Mouse (Mus musculus) liver, postnatal 0 days (tissue): ENCODE data around the gene Col15a1. TPM values are rescaled to one million over a fixed set of nuclear protein-coding genes. Genes with fewer than 3 reads are reported as not detected.

Experiments
- ATAC-seq: fragments of 200-750 bp; cut with Nextera tagmentation; 2 replicates; pipeline ENCODE4 v1.8.0; 2017; ENCODE audit warnings: mild to moderate bottlenecking, moderate library complexity
- DNase-seq: peaks from one replicate; pipeline ENCODE4 v3.0.0-alpha.2; 2016
- H3K27ac ChIP-seq: fragments of 300-500 bp; sonication (generic); 2 replicates; pipeline ENCODE4 v1.5.1; 2014; ENCODE audit warnings: antibody characterized with exemption, moderate library complexity, mild to moderate bottlenecking, low read depth
- H3K27me3 ChIP-seq: fragments of 300-500 bp; sonication (generic); 2 replicates; pipeline ENCODE4 v1.6.1; 2014; ENCODE audit warnings: low read length, control low read depth, mixed read lengths; ENCODE audit not compliant: insufficient read depth
- H3K36me3 ChIP-seq: fragments of 300-500 bp; sonication (generic); replicated peaks from 2 replicates; pipeline ENCODE4 v1.6.1; 2014; ENCODE audit warnings: mild to moderate bottlenecking, control low read depth, low read length, moderate library complexity, mixed read lengths; ENCODE audit not compliant: insufficient read depth
- H3K4me1 ChIP-seq: fragments of 300-500 bp; sonication (generic); 2 replicates; pipeline ENCODE4 v1.6.1; 2014; ENCODE audit warnings: antibody characterized with exemption, mild to moderate bottlenecking, control low read depth; ENCODE audit not compliant: insufficient read depth
- H3K4me2 ChIP-seq: fragments of 300-500 bp; sonication (generic); 2 replicates; pipeline ENCODE4 v1.6.1; 2014; ENCODE audit warnings: low read depth, mild to moderate bottlenecking, low read length, moderate library complexity, mixed read lengths
- H3K4me3 ChIP-seq: fragments of 300-500 bp; sonication (generic); 2 replicates; pipeline ENCODE4 v1.5.1; 2014; ENCODE audit warnings: low read depth, low read length
- H3K9ac ChIP-seq: fragments of 300-500 bp; sonication (generic); replicated peaks from 2 replicates; pipeline ENCODE4 v1.6.1; 2014; ENCODE audit warnings: mild to moderate bottlenecking, moderate library complexity
- H3K9me3 ChIP-seq: fragments of 300-500 bp; sonication (generic); 2 replicates; pipeline ENCODE4 v1.6.1; 2016; ENCODE audit warnings: mild to moderate bottlenecking, control low read depth, low read length, mixed read lengths
- CTCF ChIP-seq: sonication (generic); IDR thresholded peaks from 2 replicates; pipeline ENCODE4 v1.5.1; 2016; ENCODE audit warnings: antibody characterized with exemption, low read depth
- EP300 ChIP-seq: IDR thresholded peaks from 2 replicates; pipeline ENCODE4 v1.6.1; 2016; ENCODE audit warnings: antibody characterized with exemption, low read depth, mild to moderate bottlenecking
- WGBS: fragments of 180-500 bp; shearing (Covaris S2); extraction: QIAGEN DNeasy Blood & Tissue Kit; methylation state at CpG from one replicate; pipeline ENCODE4 v1.1.7; 2014; ENCODE audit not compliant: insufficient replicate concordance; 5-methylcytosine and 5-hydroxymethylcytosine counted together
- polyA plus RNA-seq: library from polyadenylated mRNA; unstranded; fragments of >200 nt; fragmentation: Nextera tagmentation; extraction: Ambion mirVana; gene quantifications from 2 replicates; pipeline ENCODE4 v1.2.1, GENCODE M21; 2015

Col15a1 gene
- polyA plus RNA-seq, 1 experiment from 2014 or later, result 0.28 TPM

DNA sequence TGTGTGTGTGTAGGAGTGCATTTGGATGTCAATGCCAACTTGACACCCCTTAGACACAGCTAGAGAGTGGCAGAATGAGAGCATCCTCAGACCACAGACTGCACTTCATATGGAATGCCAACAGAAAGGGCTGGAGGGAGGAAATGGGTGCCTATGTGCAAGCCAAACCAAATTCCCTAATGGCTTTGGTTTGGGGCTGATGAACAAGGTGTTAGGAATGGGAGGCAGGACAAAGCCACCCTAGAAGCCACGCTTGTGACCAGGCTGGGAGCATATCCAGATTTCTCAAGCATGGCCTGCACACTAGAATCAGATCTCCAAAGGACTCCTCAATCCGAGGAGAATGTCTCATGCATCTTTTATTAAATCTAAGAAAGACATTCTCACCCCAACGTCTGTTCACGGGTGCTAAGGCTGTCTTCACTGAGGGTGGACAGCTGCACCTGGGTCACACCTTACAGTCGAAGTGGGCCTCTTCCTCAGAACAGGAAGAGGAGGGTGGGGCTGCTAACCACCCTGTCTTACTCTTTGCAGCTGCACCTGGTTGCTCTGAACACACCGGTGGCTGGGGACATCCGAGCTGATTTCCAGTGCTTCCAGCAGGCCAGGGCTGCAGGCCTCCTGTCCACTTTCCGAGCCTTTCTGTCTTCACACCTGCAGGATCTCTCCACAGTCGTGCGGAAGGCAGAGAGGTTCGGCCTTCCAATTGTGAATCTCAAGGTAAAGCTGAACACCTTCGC, 102.1 kb downstream of the Col15a1 start:
- Histone ChIP-seq H3K4me2 (no peak overlapping the region), H3K4me3 (no peak overlapping the region), H3K27ac (no peak overlapping the region), H3K36me3 (no peaks in the 10 kb centered on the region), H3K4me1 (peaks cover 4% of the 10 kb centered on the region; the same call in 1 of the 2 replicates), H3K9ac (no peak overlapping the region), H3K27me3 (no peaks in the 10 kb centered on the region), H3K9me3 (no peaks in the 10 kb centered on the region)
- WGBS, result 61% methylated on average over 12 of the region's 12 CpGs
- no peak for ATAC-seq
- no peak for TF ChIP-seq EP300
- no peak for TF ChIP-seq CTCF
- DNase-seq, result no peak

DNA sequence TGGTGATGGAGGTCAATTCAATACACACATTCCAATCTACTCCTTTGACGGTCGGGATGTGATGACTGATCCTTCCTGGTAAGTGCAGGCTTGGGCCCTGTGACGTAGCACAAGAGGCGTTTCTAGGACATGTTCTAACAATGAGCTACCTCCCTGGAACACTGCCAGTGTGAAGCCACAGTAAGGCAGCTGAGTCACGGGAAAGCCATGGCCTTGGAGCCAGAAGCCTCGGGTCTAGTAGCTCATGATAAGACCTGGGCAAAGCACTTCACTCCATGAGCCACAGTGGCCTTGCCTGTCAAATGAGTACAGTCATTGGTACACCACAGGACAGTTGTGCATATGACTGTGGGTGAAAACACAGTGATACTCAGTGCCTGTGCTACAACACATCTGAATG, 102.9 kb downstream of the Col15a1 start:
- no peak overlapping the region for H3K9ac ChIP-seq
- DNase-seq, result peak; percentile 53

GRCm38 (mm10) chr4:47311467-47311866, 103.5 kb downstream of the Col15a1 start:
- peaks cover 4% of the 10 kb centered on the region; the same call in 1 of the 2 replicates for H3K4me1 ChIP-seq
- no peaks in the 10 kb centered on the region for H3K36me3 ChIP-seq
- no peak overlapping the region for H3K9ac ChIP-seq
- H3K27me3 ChIP-seq, result no peaks in the 10 kb centered on the region
- no peak overlapping the region for H3K27ac ChIP-seq
- no peaks in the 10 kb centered on the region for H3K9me3 ChIP-seq
- WGBS, result 58% methylated on average over 6 of the region's 6 CpGs
- H3K4me3 ChIP-seq, result no peak overlapping the region
- DNase-seq (no peak), ATAC-seq (no peak)
- H3K4me2 ChIP-seq, result no peak overlapping the region
- TF ChIP-seq EP300 (no peak), CTCF (no peak)

More for the DNA sequence above, 102.9 kb downstream of the Col15a1 start:
- no peak overlapping the region for H3K4me2 ChIP-seq
- H3K27ac ChIP-seq, result no peak overlapping the region
- no peaks in the 10 kb centered on the region for H3K36me3 ChIP-seq
- no peak overlapping the region for H3K4me3 ChIP-seq
- ATAC-seq, result peak; percentile 69
- no peaks in the 10 kb centered on the region for H3K27me3 ChIP-seq
- WGBS, result 37% methylated on average over 6 of the region's 6 CpGs
- H3K9me3 ChIP-seq, result no peaks in the 10 kb centered on the region
- H3K4me1 ChIP-seq, result peaks cover 4% of the 10 kb centered on the region; the same call in 1 of the 2 replicates
- TF ChIP-seq CTCF (no peak), EP300 (no peak)

- Histone ChIP-seq H3K27me3 (no peaks in the 10 kb centered on the region), H3K4me3 (no peak overlapping the region), H3K9ac (no peak overlapping the region), H3K9me3 (no peaks in the 10 kb centered on the region), H3K36me3 (no peaks in the 10 kb centered on the region), H3K4me2 (no peak overlapping the region), H3K4me1 (peaks cover 4% of the 10 kb centered on the region; the same call in 1 of the 2 replicates), H3K27ac (no peak overlapping the region)
- no peak for DNase-seq
- no peak for ATAC-seq
- WGBS, result 78% methylated on average over 7 of the region's 7 CpGs
- no peak for TF ChIP-seq EP300
- TF ChIP-seq CTCF, result no peak
Observed at GRCm38 (mm10) chr4:47311929-47312328, 104.0 kb downstream of the Col15a1 start.

DNA sequence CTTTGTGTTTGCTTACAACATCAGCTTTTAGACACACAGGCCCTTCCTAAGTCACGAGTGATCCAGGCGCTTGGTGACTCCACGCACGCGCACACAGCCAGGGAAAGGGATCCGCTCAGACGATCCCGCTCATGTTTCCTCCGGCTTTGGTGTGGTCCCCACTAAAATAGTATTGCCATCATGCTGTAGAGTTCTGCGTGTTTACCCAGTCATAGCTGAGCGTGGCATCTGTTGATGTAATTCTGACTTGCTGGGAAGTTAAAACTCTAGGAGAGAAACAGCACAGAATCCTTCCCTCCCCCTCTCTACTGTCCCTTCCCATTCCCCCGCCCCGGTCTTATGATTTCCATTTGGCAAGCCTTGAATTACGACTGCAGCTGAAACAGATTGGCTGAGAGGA, 104.7 kb downstream of the Col15a1 start:
- WGBS, result 87% methylated on average over 14 of the region's 14 CpGs
- TF ChIP-seq CTCF, result no peak
- TF ChIP-seq EP300, result no peak
- Histone ChIP-seq H3K27ac (no peak overlapping the region), H3K9ac (no peak overlapping the region), H3K4me2 (no peak overlapping the region), H3K36me3 (no peaks in the 10 kb centered on the region), H3K4me3 (no peak overlapping the region), H3K4me1 (peaks cover 4% of the 10 kb centered on the region; the same call in 1 of the 2 replicates), H3K27me3 (no peaks in the 10 kb centered on the region), H3K9me3 (no peaks in the 10 kb centered on the region)
- no peak for DNase-seq
- ATAC-seq, result no peak

DNA sequence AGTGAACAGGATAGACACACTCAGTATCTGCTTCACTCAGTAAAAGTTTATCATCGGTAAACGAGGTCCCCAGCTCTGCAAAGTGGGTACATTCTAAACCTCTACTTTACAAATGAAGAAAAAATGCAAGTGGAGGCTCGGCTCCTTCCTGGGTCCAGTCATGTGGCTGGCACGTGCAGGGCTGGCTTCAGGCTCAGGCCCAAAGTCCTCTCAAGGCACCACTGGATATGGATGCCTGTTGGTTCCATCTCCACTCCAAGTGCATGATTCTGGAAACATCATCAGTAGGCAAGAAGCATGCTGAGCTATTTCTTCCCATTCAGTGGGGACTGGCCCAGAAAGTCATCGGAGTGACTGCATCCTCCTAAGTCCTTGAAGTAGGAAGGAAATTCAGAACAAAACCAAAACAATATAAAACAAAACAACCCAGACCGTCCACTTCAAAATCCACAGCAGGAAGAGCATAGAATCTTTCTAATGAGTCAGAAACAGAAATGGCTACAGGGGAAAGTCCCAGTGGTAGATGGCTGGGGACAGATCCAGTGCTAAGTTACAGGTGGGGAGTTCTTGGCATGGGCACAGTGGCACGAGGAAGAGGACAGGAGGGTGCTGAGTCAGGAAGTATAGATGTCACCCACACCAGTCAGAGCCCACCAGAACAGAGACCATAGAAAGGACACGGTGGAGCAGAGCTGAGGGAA, 105.9 kb downstream of the Col15a1 start:
- 72% methylated on average over 8 of the region's 8 CpGs for WGBS
- H3K27me3 ChIP-seq, result no peaks in the 10 kb centered on the region
- no peaks in the 10 kb centered on the region for H3K9me3 ChIP-seq
- no peak for TF ChIP-seq EP300
- TF ChIP-seq CTCF, result no peak
- H3K4me3 ChIP-seq, result no peak overlapping the region
- ATAC-seq (no peak), DNase-seq (no peak)
- H3K36me3 ChIP-seq, result no peaks in the 10 kb centered on the region
- H3K4me1 ChIP-seq, result peaks cover 4% of the 10 kb centered on the region; the same call in 1 of the 2 replicates
- H3K4me2 ChIP-seq, result no peak overlapping the region
- no peak overlapping the region for H3K27ac ChIP-seq
- H3K9ac ChIP-seq, result no peak overlapping the region
